Comparison of ENCODE assay signal across 8 mouse cellular contexts in genomic region chr8:119558603-119559401, GRCm38 (mm10). TPM values are rescaled to one million over a fixed set of nuclear protein-coding genes. Genes with fewer than 3 reads are reported as not detected.
DNase-seq lines count a peak whose midpoint lies in the region; ATAC-seq lines count a peak whose summit lies in the region.

Gene Mbtps1, minus strand, starts transcription at chr8:119558735.

- peak; percentile 95 for ATAC-seq in hindbrain, embryonic 12.5 days (ENCODE audit: low FRiP score)

- 7% methylated on average over 61 of the region's 63 CpGs for WGBS in hindbrain, embryonic 12.5 days

- H3K27me3 ChIP-seq in hindbrain, embryonic 12.5 days, result no peaks in the 10 kb centered on the region

- peak within 1 kb of the TSS; percentile 93 for H3K27ac ChIP-seq in hindbrain, embryonic 12.5 days

- H3K36me3 ChIP-seq in hindbrain, embryonic 12.5 days, result peaks cover 28% of the 10 kb centered on the region

- H3K9ac ChIP-seq in hindbrain, embryonic 12.5 days, result peak within 1 kb of the TSS; percentile 90

- DNase-seq in Muller cell, postnatal 12 days (ENCODE audit: inconsistent ontology term), result peak; percentile 99
- peak; percentile 98 for DNase-seq in cerebellum, adult 9-11 months
- DNase-seq in frontal cortex, postnatal 10 days (ENCODE audit: low spot score in 2 of 2), result peak; percentile 96 to 98
- peak; percentile 97 to 98 for DNase-seq in layer of hippocampus, postnatal 14 days (ENCODE audit: low spot score in 2 of 2)
- peak; percentile 98 for DNase-seq in lung, postnatal 14 days
- DNase-seq in retina, adult 2 months (ENCODE audit: low read depth, low spot score), result peak; percentile 96
- DNase-seq in thymus, postnatal 36 days, result peak; percentile 98 to 99

- peak within 1 kb of the TSS; percentile 95 for H3K4me2 ChIP-seq in hindbrain, embryonic 12.5 days (replicated peaks)

- H3K4me1 ChIP-seq in hindbrain, embryonic 12.5 days, result peaks cover 13% of the 10 kb centered on the region

- peak within 1 kb of the TSS; percentile 87 for H3K4me3 ChIP-seq in hindbrain, embryonic 12.5 days

- H3K9me3 ChIP-seq in hindbrain, embryonic 12.5 days (replicated peaks), result no peaks in the 10 kb centered on the region

RNA-seq across cellular contexts. Expression of gene Mbtps1, which starts in this region (rescaled TPM):
- polyA plus RNA-seq in hindbrain, embryonic 12.5 days (2016; fragmentation: Nextera tagmentation; extraction: Ambion mirVana), result 103 and 110 TPM in 2 replicates
- 10 to 100 TPM; 63.6 to 69.8 TPM for total RNA-seq in layer of hippocampus, postnatal 14 days (2021)

Comparison
In these comparisons a context has a peak if more than half of its experiments do, and no peak if none do; other contexts are left out.
1. Peak in every context shown above with its lines: DNase-seq, ATAC-seq, H3K4me3 ChIP-seq and H3K27ac ChIP-seq.